7 mouse cellular contexts compared by ENCODE assay signal in the genomic region with DNA sequence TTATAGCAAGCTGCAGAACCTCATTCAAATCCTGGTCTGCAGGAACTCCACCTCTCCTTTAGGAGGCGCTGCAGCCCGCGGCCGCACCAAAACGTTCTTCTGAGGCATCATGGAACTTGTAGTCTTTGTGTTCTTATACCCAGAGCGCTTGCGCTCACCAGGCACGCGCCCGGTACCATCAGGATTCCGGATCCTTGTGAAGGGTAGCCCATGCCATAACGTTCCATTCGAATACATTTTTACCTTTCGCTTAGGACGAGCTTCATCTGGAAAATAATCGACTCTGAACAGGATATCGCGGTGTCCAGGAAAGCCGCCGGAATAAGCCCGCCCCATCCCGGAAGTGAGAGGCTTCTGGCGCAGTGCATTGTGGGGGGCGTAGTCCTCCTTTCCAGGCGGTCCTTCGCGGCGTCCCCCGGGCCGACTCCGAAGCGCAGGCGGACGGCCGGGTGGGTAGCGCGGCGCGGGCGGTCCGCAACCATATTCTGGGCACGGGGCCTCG. TPM values are rescaled to one million over a fixed set of nuclear protein-coding genes. Genes with fewer than 3 reads are reported as not detected.
DNase-seq lines count a peak whose midpoint lies in the region; ATAC-seq and TF ChIP-seq lines count a peak whose summit lies in the region.

Thap11 (plus strand) TSS at position 418 of the 502 bp plus-strand sequence.

- DNase-seq in adrenal gland, adult 8-10 months, result peak; percentile 86
- DNase-seq in embryo, embryonic 9.5 days (ENCODE audit: extremely low spot score), result peak; percentile 97
- no peak for DNase-seq in gonadal fat pad, adult 2 months (ENCODE audit: low read depth)
- DNase-seq in left cerebral cortex, postnatal 4 days, result peak; percentile 94

- peak within 1 kb of the TSS; percentile 80 for H3K4me3 ChIP-seq in intestine, postnatal 0 days (ENCODE audit: low read depth, low read length)
- H3K4me3 ChIP-seq in midbrain, embryonic 12.5 days, result peak within 1 kb of the TSS; percentile 79
- peak within 1 kb of the TSS; percentile 78 for H3K4me3 ChIP-seq in small intestine, adult 2 months (ENCODE audit: low read depth, low read length)

- TF ChIP-seq CTCF in intestine, postnatal 0 days (IDR thresholded peaks at IDR 0.05; ENCODE audit: low read depth), result peak; percentile 90
- peak; percentile 95 for TF ChIP-seq CTCF in small intestine, adult 2 months (IDR thresholded peaks at IDR 0.05; ENCODE audit: extremely low read depth, insufficient read length, insufficient replicate concordance, low read depth, low read length)

- H3K4me1 ChIP-seq in intestine, postnatal 0 days (replicated peaks; ENCODE audit: control insufficient read depth, insufficient read depth, low read length), result peaks cover 5% of the 10 kb centered on the region
- peaks cover 49% of the 10 kb centered on the region for H3K4me1 ChIP-seq in midbrain, embryonic 12.5 days
- peaks cover 9% of the 10 kb centered on the region for H3K4me1 ChIP-seq in small intestine, adult 2 months (ENCODE audit: control insufficient read depth, insufficient read depth, insufficient read length, low read length)

- WGBS in intestine, postnatal 0 days, result under 1% methylated on average over 43 of the region's 43 CpGs
- under 1% methylated on average over 41 of the region's 43 CpGs for WGBS in midbrain, embryonic 12.5 days
- WGBS in small intestine, adult 2 months, result under 1% methylated on average over 43 of the region's 43 CpGs

- intact Hi-C loops in left cerebral cortex, postnatal 4 days (cut with DNase I), result no loop called here

- peak within 1 kb of the TSS; percentile 97 for H3K4me2 ChIP-seq in intestine, postnatal 0 days (replicated peaks; ENCODE audit: low read depth)
- peak within 1 kb of the TSS; percentile 97 for H3K4me2 ChIP-seq in midbrain, embryonic 12.5 days (replicated peaks)

- H3K27ac ChIP-seq in intestine, postnatal 0 days (ENCODE audit: low read depth, low read length), result peak within 1 kb of the TSS; percentile 82
- peak within 1 kb of the TSS; percentile 83 for H3K27ac ChIP-seq in midbrain, embryonic 12.5 days (replicated peaks)
- H3K27ac ChIP-seq in small intestine, adult 2 months (ENCODE audit: insufficient read depth, low read depth, low read length), result peak within 1 kb of the TSS; percentile 50

- H3K9me3 ChIP-seq in intestine, postnatal 0 days (ENCODE audit: control insufficient read depth), result no peaks in the 10 kb centered on the region
- H3K9me3 ChIP-seq in midbrain, embryonic 12.5 days, result no peaks in the 10 kb centered on the region

- H3K36me3 ChIP-seq in intestine, postnatal 0 days (ENCODE audit: control insufficient read depth, insufficient read depth), result no peaks in the 10 kb centered on the region
- H3K36me3 ChIP-seq in midbrain, embryonic 12.5 days, result peaks cover 13% of the 10 kb centered on the region; the same call in 1 of the 2 replicates
- H3K36me3 ChIP-seq in small intestine, adult 2 months (ENCODE audit: control insufficient read depth, insufficient read depth, low read length), result no peaks in the 10 kb centered on the region

- peak; percentile 91 for ATAC-seq in intestine, postnatal 0 days
- ATAC-seq in midbrain, embryonic 12.5 days (ENCODE audit: low FRiP score, low read depth), result peak; percentile 88

- H3K9ac ChIP-seq in intestine, postnatal 0 days (ENCODE audit: low read depth, low read length), result peak within 1 kb of the TSS; percentile 81
- H3K9ac ChIP-seq in midbrain, embryonic 12.5 days (replicated peaks), result peak within 1 kb of the TSS; percentile 86

- no peaks in the 10 kb centered on the region for H3K27me3 ChIP-seq in intestine, postnatal 0 days (replicated peaks; ENCODE audit: control insufficient read depth, insufficient read depth, low read length)
- no peaks in the 10 kb centered on the region for H3K27me3 ChIP-seq in midbrain, embryonic 12.5 days
- no peaks in the 10 kb centered on the region for H3K27me3 ChIP-seq in small intestine, adult 2 months (ENCODE audit: control insufficient read depth, insufficient read depth, low read length)

- TF ChIP-seq POLR2A in small intestine, adult 2 months (IDR thresholded peaks at IDR 0.05; ENCODE audit: low read depth, low read length), result peak; percentile 46; the same call in 1 of the 2 replicates

RNA-seq across cellular contexts. Expression of gene Thap11, which starts in this region (rescaled TPM):
- 10 to 100 TPM; 38.2 to 45.1 (median 43.6) TPM for total RNA-seq in adrenal gland, adult 8-10 months (2022)
- 44.3 and 46.8 TPM in 2 replicates for polyA plus RNA-seq in gonadal fat pad, adult 2 months (2012; rRNA removed)
- 28.3 and 29.2 TPM in 2 replicates for polyA plus RNA-seq in intestine, postnatal 0 days (2015; fragmentation: Nextera tagmentation; extraction: Ambion mirVana)
- total RNA-seq in left cerebral cortex, postnatal 4 days (2021), result 10 to 100 TPM; 32.7 to 35.3 TPM
- polyA plus RNA-seq in midbrain, embryonic 12.5 days (2016; fragmentation: Nextera tagmentation; extraction: Ambion mirVana), result 76.7 and 78.6 TPM in 2 replicates
- 24.1 and 39.4 TPM in 2 replicates for polyA plus RNA-seq in small intestine, adult 2 months (2012; rRNA removed)
